Mouse (Mus musculus): ENCODE measurements around the gene Zfp692.

DNA sequence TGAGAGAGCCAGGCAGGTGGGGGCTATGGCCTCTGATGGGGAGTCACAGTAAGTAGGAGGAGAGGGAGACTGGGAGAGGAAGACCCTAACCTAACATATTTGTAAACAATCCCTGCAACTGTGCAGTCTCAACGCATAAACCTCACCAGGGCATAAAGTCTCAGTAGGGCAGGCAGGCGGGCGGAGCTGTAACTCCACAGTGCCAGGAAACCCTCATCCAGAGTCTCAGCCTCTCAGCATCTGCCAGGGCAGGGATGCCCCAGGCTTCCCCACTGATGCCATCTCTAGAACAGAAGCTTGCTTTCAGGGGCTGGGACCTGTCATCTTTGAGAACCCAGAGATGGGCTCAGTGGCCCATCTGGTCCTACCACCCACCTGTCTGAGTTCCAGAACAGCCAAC is 44.5 kb upstream of the Zfp692 start:
- no peak for TF ChIP-seq CTCF (IDR thresholded peaks at IDR 0.05; ENCODE audit: low read depth, low read length)
- TF ChIP-seq TAL1 (conservative IDR thresholded peaks at IDR 0.05; ENCODE audit: low read depth, low read length), result no peak

Data from G1E (cell line).